Mouse (Mus musculus): ENCODE data around the gene R3hdm2.

DNA sequence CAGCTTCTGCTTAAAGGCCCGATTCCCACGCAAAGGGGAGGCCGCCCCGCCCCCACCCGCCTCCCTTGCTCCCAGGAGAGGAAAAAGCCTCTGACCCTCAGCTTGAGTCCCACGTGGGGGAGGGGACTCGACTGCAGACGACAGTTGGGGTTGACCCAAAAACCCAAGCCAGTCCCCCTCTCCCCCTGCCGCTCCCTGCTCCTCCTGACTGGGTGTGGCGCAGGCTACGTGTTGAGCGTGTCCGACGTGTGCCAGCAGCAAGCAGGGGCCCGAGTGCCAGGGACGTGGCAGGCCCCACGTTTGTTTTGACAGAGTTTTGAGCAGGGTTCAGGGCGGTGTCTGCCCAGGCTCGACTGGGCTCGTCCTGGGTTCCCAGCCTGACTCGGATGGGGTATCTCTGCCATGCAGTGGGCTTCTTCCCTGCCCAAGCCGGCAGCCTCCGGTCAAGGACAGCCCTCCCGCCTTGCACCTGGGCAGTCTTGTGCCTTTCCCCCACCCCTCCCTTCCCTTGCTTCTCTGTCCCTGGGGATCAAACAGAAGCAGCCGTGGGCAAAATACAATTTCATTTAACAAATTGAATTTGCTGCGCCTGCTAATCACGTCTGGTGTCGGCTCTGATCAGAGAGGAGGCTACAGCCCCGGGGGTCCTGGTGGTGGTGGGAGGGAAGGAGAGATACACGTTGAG, 136.6 kb downstream of the R3hdm2 start:
- no peak for TF ChIP-seq CTCF (conservative IDR thresholded peaks at IDR 0.05; ENCODE audit: insufficient read depth, insufficient read length, low read depth, low read length)
- no peak for TF ChIP-seq POLR2A (IDR thresholded peaks at IDR 0.05; ENCODE audit: low read depth, low read length)
